ENCODE assay signal across 18 mouse cellular contexts in the genomic region with DNA sequence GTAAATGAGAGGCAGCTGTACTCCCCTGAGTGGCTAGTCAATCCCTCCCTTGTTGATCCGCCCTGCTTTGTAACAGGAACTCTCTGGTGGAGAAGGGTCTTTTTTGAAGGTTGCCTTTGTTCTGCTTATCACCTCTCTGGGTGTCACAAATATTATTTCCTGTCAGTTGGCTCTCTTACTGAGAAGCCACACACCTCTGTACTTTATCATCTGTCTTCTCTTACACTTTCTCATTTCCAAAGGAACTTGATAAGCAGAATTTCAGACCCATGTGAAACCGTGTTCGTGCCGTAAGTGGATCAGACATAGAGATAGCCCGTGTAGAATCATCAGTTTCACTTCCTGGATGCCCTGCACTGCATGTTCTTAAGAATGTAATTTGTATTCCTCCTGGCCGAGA.
DNase-seq lines count a peak whose midpoint lies in the region; ATAC-seq lines count a peak whose summit lies in the region.
"Had no signal": no experiment of that assay in that cellular context is flagged by ENCODE, and none has a peak within 500 bp of the region (broad histone marks: within the 10 kb centered on the region; RNA-seq: fewer than 3 reads in every experiment).

No protein-coding gene starts in this region.

- no peak overlapping the region for H3K4me3 ChIP-seq in heart, embryonic 16.5 days (ENCODE audit: low read length)
- H3K4me3 ChIP-seq in hindbrain, embryonic 14.5 days (replicated peaks; ENCODE audit: low read length): no peak overlapping the region
- no peak overlapping the region for H3K4me3 ChIP-seq in midbrain, embryonic 10.5 days
- H3K4me3 ChIP-seq: embryonic facial prominence, embryonic 15.5 days; heart, adult 2 months; hindbrain, embryonic 15.5 days; midbrain, embryonic 15.5 days had no signal

- no peak for DNase-seq in heart, adult 18-20 months
- DNase-seq in CD8-positive naive resting alpha-beta T cell, adult 2 months (ENCODE audit: low read depth in 2 of 2, low spot score in 2 of 2): peak; percentile 32 to 37
- peak; percentile 35 for DNase-seq in thymus, postnatal 14 days
- DNase-seq in hindbrain, embryonic 14.5 days (ENCODE audit: low spot score): no peak
- no peak for DNase-seq in midbrain, embryonic 10.5 days (ENCODE audit: low spot score)
- DNase-seq in lung, adult 18-20 months: no peak
- DNase-seq: adrenal gland, postnatal 25 days; cerebellum, adult 9-10 months; heart, adult 2 months; kidney, adult 2 months; lung, adult 2 months; lung, postnatal 4 days; right cerebral cortex, adult 18-20 months had no signal

- no peaks in the 10 kb centered on the region for H3K9me3 ChIP-seq in heart, embryonic 16.5 days (replicated peaks; ENCODE audit: control insufficient read depth, low read length)
- H3K9me3 ChIP-seq in hindbrain, embryonic 14.5 days (ENCODE audit: control insufficient read depth, low read length): no peaks in the 10 kb centered on the region
- H3K9me3 ChIP-seq in midbrain, embryonic 10.5 days (replicated peaks): no peaks in the 10 kb centered on the region
- H3K9me3 ChIP-seq: embryonic facial prominence, embryonic 15.5 days; hindbrain, embryonic 15.5 days; midbrain, embryonic 15.5 days had no signal

- H3K4me1 ChIP-seq in heart, embryonic 16.5 days (ENCODE audit: control insufficient read depth, insufficient read depth, low read length): no peaks in the 10 kb centered on the region
- H3K4me1 ChIP-seq in hindbrain, embryonic 14.5 days (replicated peaks; ENCODE audit: control insufficient read depth, insufficient read depth, low read length): no peaks in the 10 kb centered on the region
- H3K4me1 ChIP-seq in midbrain, embryonic 10.5 days: no peaks in the 10 kb centered on the region
- H3K4me1 ChIP-seq: embryonic facial prominence, embryonic 15.5 days; hindbrain, embryonic 15.5 days; midbrain, embryonic 15.5 days had no signal

- 39% methylated on average over 6 of the region's 6 CpGs for WGBS in heart, embryonic 16.5 days
- 90% methylated on average over 6 of the region's 6 CpGs for WGBS in hindbrain, embryonic 14.5 days
- 89% methylated on average over 6 of the region's 6 CpGs for WGBS in midbrain, embryonic 10.5 days

- no peak overlapping the region for H3K9ac ChIP-seq in heart, embryonic 16.5 days (ENCODE audit: low read length)
- H3K9ac ChIP-seq in hindbrain, embryonic 14.5 days: no peak overlapping the region
- H3K9ac ChIP-seq: embryonic facial prominence, embryonic 15.5 days; hindbrain, embryonic 15.5 days; midbrain, embryonic 15.5 days had no signal

- H3K27ac ChIP-seq in heart, embryonic 16.5 days (ENCODE audit: low read length): no peak overlapping the region
- H3K27ac ChIP-seq in hindbrain, embryonic 14.5 days: no peak overlapping the region
- no peak overlapping the region for H3K27ac ChIP-seq in midbrain, embryonic 10.5 days (replicated peaks)
- H3K27ac ChIP-seq: embryonic facial prominence, embryonic 15.5 days; heart, adult 2 months; hindbrain, embryonic 15.5 days; midbrain, embryonic 15.5 days had no signal

- no peak overlapping the region for H3K4me2 ChIP-seq in heart, embryonic 16.5 days (ENCODE audit: low read depth, low read length)
- no peak overlapping the region for H3K4me2 ChIP-seq in hindbrain, embryonic 14.5 days (replicated peaks)
- H3K4me2 ChIP-seq: embryonic facial prominence, embryonic 15.5 days; hindbrain, embryonic 15.5 days; midbrain, embryonic 15.5 days had no signal

- H3K36me3 ChIP-seq in heart, embryonic 16.5 days (ENCODE audit: control insufficient read depth, insufficient read depth): no peaks in the 10 kb centered on the region
- no peaks in the 10 kb centered on the region for H3K36me3 ChIP-seq in hindbrain, embryonic 14.5 days (replicated peaks; ENCODE audit: control insufficient read depth, insufficient read depth)
- H3K36me3 ChIP-seq in midbrain, embryonic 10.5 days: no peaks in the 10 kb centered on the region
- H3K36me3 ChIP-seq: embryonic facial prominence, embryonic 15.5 days; hindbrain, embryonic 15.5 days; midbrain, embryonic 15.5 days had no signal

- H3K27me3 ChIP-seq in heart, embryonic 16.5 days (ENCODE audit: control insufficient read depth, insufficient read depth, low read length): no peaks in the 10 kb centered on the region
- no peaks in the 10 kb centered on the region for H3K27me3 ChIP-seq in hindbrain, embryonic 14.5 days (ENCODE audit: control insufficient read depth, insufficient read depth, low read length)
- no peaks in the 10 kb centered on the region for H3K27me3 ChIP-seq in midbrain, embryonic 10.5 days (ENCODE audit: low read depth, poor library complexity, severe bottlenecking)
- H3K27me3 ChIP-seq: embryonic facial prominence, embryonic 15.5 days; hindbrain, embryonic 15.5 days; midbrain, embryonic 15.5 days had no signal

- 0 out of 2 replicates have a peak, but pooled peaks have one; percentile 49 for ATAC-seq in heart, embryonic 16.5 days (replicated peaks; ENCODE audit: extremely low read depth, insufficient read depth, low FRiP score)
- peak; percentile 75 for ATAC-seq in inflammation-experienced regulatory T-cells, adult 6 months
- ATAC-seq in hindbrain, embryonic 14.5 days (ENCODE audit: low FRiP score): no peak
- ATAC-seq: midbrain, embryonic 15.5 days had no signal

Comparison
In these comparisons a context has a peak if more than half of its experiments do, and no peak if none do; other contexts are left out.
1. DNase-seq: peak in CD8-positive naive resting alpha-beta T cell, adult 2 months (2 of 2) and thymus, postnatal 14 days (single experiment); none in heart, adult 18-20 months (0 of 2), hindbrain, embryonic 14.5 days (single experiment), midbrain, embryonic 10.5 days (single experiment) and lung, adult 18-20 months (0 of 2).